Mouse (Mus musculus): Measurements from ENCODE around the gene Prps1l3. TPM values are rescaled to one million over a fixed set of nuclear protein-coding genes. Genes with fewer than 3 reads are reported as not detected.

Gene Prps1l3
- 72.9 TPM for total RNA-seq (2023)

DNA sequence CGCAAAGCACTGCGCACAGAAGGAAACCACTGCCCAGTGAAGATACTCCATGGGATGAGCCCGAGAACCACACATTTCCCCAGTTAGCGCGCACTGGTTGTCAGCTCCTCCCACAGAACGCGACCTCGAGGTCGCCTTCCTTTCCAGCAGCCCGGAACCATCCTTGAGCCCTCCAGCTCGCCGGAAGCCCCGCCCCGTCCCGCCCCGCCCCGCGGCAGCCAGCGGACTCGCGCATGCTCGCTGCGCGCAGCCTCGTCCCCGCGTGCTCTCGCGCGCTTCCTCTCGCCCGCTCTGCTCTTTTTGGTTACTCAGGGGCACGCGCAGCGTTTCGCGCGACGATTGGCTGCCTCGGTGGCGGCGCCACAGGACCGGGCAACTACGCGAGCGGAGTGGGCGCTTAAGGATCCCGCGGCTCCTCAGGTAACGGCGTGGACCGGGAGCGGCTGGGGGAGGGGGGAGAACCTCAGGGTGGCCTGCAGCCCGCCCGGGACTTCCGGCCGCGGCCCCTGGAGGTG is at the start of gene Prps1l3, which contains the start of gene Mipol1:
Gene Prps1l3, plus strand, starts transcription at position 221 of the 515 bp plus-strand sequence.
Gene Mipol1, plus strand, starts transcription at position 236 of the 515 bp plus-strand sequence.

DNA sequence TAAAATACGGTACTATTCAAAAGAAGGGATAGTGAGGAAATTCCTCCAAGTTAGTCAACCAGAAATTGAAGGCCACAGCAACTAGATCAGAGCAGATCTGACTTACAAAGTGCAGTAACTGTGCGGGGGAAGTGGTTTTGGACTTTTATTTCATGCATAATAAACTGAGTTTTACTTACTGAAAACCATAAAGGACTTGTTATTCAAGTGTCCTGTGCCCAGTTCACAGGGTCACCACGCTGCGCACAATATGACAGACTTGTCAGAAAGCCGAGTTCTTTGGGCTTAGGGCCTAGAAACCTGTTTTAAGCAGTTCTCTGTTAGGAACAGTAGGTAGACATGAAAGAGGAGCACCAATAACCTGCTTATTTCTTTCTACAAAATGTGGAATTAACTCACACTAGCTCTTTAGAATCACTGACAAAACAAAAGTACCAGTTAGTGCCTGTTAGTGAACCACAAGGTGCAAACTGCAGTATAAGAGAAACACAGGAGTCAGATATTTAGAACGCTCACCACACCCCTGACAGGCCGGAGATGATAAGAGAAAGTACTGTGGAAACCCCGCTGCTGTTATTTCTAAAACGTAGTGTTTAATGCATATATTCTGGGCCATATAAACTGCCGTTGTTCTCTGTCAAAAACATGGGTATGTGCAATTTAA is 32.7 kb upstream of the Prps1l3 start, which contains the start of gene Slc25a21:
Gene Slc25a21, minus strand, starts transcription at position 110 of the 664 bp plus-strand sequence.

Other genes starting within 250 kb of the Prps1l3 start
- not detected for gene Slc25a21, start 32.9 kb upstream of the Prps1l3 start, total RNA-seq (2023)
- 7.3 TPM for gene Mipol1, start within 50 bp of the Prps1l3 start, total RNA-seq (2023)